Mouse (Mus musculus) ES-E14 (cell line): Measurements from ENCODE around the gene Phkb.

ENCODE experiments used
- MAFK ChIP-seq: IDR thresholded peaks from 2 replicates; pipeline ENCODE4 v1.6.1; 2014; ENCODE audit warnings: mild to moderate bottlenecking, low read depth, low read length, inconsistent platforms; ENCODE audit not compliant: insufficient read depth
- ZNF384 ChIP-seq: IDR thresholded peaks from 2 replicates; pipeline ENCODE4 v1.6.1; 2012; ENCODE audit warnings: low read depth, low read length, inconsistent platforms

DNA sequence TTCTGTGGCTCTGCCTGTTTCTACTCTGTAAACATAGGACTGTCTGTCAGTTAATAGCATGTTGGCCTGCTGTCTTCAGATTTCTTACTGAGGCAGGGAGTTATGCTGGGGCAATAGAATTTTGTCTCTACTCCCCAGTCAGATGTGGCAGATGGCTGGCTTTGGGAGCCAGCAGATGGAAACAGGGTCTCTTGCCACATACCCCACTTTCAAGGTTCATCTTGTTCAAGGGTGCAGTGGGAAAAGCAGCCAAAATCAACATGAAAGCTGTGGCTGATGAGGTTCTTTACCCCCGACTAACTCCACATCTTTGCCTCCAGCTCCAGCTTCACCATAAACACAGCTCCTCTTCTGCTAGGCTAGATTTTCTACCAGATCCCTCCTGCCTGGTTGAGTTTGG lies 246.7 kb downstream of the Phkb start:
- no peak for TF ChIP-seq ZNF384
- TF ChIP-seq MAFK, result no peak
